Mouse (Mus musculus): ENCODE results near the gene 4932438H23Rik. TPM values are rescaled to one million over a fixed set of nuclear protein-coding genes. Genes with fewer than 3 reads are reported as not detected.

Gene 4932438H23Rik
- polyA plus RNA-seq, 1 experiment: 0.30 TPM

DNA sequence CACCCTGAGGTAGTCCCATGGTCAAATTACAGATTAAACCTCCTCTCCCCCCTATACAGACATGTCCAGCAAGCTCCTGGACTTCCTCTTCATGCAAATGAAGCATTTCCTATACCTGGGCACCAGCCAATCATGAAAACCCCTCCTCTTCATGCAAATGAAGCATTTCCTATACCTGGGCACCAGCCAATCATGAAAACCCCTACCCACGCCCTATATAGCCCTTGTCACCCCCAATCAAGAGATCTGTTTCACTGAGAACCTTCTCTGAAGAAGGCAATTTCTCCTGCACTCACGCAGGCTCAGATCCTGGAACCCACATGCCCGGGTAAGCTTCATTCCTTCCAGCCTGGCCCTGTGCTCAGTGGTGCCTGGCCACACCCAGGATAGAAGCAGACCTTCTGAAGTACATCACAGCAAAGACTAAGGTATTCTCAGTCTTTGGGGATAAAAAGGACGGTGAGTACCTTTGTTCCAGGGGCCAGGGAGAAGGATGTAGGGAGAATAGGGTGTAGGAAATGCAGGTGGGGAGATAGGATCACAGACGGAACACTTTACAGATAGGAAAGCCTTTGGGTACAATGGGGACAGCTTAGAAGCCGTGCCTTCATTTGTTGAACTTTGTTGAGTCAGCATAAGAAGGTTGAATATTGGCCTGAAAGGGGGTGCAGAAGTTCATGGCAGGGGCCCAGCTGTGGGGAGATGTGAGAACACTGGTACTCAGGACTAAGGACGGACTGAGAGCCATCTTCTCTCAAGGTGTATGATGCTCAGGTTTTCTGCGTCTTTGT, 32.0 kb upstream of the 4932438H23Rik start:
- no peak overlapping the region for H3K4me3 ChIP-seq (replicated peaks; ENCODE audit: extremely low read depth, low read depth, low read length)
- TF ChIP-seq CTCF (IDR thresholded peaks at IDR 0.05; ENCODE audit: insufficient read depth, low read length) (no peak), POLR2A (IDR thresholded peaks at IDR 0.05; ENCODE audit: borderline replicate concordance, extremely low read depth, low read depth, low read length) (no peak)
- DNase-seq: no peak
- no peaks in the 10 kb centered on the region for H3K4me1 ChIP-seq (ENCODE audit: control insufficient read depth, insufficient read depth, low read length)
- WGBS: 77% methylated on average over 8 of the region's 8 CpGs

DNA sequence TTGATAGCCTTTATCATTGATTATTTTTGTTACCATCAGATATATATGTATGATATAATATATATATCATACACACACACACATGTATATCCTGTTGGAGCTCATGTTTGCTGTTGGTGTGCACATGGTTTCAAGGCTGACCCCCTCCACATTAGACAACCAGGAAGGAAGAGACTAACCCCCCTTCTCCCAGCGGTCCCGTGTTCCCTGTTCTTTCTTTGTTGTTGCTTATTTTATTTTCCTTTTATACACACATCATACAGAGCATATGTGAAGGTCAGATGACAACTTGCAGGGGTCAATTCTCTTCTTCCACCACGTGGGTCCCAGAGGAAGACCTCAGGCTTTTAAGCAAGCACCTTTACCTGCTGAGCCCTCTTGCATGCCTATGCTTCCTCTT, 29.3 kb upstream of the 4932438H23Rik start:
- WGBS: 53% methylated on average over 3 of the region's 3 CpGs
- Histone ChIP-seq H3K4me3 (replicated peaks; ENCODE audit: extremely low read depth, low read depth, low read length) (no peak overlapping the region), H3K4me1 (ENCODE audit: control insufficient read depth, insufficient read depth, low read length) (no peaks in the 10 kb centered on the region)
- TF ChIP-seq POLR2A (IDR thresholded peaks at IDR 0.05; ENCODE audit: borderline replicate concordance, extremely low read depth, low read depth, low read length) (no peak), CTCF (IDR thresholded peaks at IDR 0.05; ENCODE audit: insufficient read depth, low read length) (no peak)
- DNase-seq: no peak

DNA sequence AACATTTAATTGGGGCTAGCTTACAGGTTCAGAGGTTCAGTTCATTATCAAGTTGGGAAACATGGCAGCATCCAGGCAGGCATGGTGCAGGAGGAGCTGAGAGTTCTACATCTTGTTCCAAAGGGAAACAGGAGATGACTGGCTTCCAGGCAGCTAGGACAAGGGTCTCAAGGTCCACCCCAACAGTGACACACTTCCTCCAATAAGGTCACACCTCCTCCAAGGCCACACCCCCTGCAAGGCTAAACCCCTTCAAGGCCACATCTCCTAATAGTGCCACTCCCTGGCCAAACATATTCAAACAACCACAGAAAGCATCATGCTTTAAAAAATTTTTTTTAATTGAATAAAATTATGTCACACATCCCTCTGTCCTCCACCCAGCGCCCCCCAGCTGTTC, 28.9 kb upstream of the 4932438H23Rik start:
- TF ChIP-seq POLR2A (IDR thresholded peaks at IDR 0.05; ENCODE audit: borderline replicate concordance, extremely low read depth, low read depth, low read length) (no peak), CTCF (IDR thresholded peaks at IDR 0.05; ENCODE audit: insufficient read depth, low read length) (no peak)
- Histone ChIP-seq H3K4me3 (replicated peaks; ENCODE audit: extremely low read depth, low read depth, low read length) (no peak overlapping the region), H3K4me1 (ENCODE audit: control insufficient read depth, insufficient read depth, low read length) (no peaks in the 10 kb centered on the region)
- DNase-seq: no peak
- 83% methylated on average over 1 of the region's 1 CpGs for WGBS

GRCm38 (mm10) chr16:91119879-91120278, 25.0 kb upstream of the 4932438H23Rik start:
- WGBS: 81% methylated on average over 6 of the region's 6 CpGs
- DNase-seq: no peak
- Histone ChIP-seq H3K4me3 (replicated peaks; ENCODE audit: extremely low read depth, low read depth, low read length) (no peak overlapping the region), H3K4me1 (ENCODE audit: control insufficient read depth, insufficient read depth, low read length) (no peaks in the 10 kb centered on the region)
- TF ChIP-seq POLR2A (IDR thresholded peaks at IDR 0.05; ENCODE audit: borderline replicate concordance, extremely low read depth, low read depth, low read length): no peak
- no peak for TF ChIP-seq CTCF (IDR thresholded peaks at IDR 0.05; ENCODE audit: insufficient read depth, low read length)

GRCm38 (mm10) chr16:91116696-91117095, 21.8 kb upstream of the 4932438H23Rik start:
- H3K4me3 ChIP-seq (replicated peaks; ENCODE audit: extremely low read depth, low read depth, low read length): no peak overlapping the region
- H3K4me1 ChIP-seq (ENCODE audit: control insufficient read depth, insufficient read depth, low read length): no peaks in the 10 kb centered on the region
- WGBS: 53% methylated on average over 7 of the region's 7 CpGs
- TF ChIP-seq CTCF (IDR thresholded peaks at IDR 0.05; ENCODE audit: insufficient read depth, low read length) (no peak), POLR2A (IDR thresholded peaks at IDR 0.05; ENCODE audit: borderline replicate concordance, extremely low read depth, low read depth, low read length) (no peak)
- no peak for DNase-seq

DNA sequence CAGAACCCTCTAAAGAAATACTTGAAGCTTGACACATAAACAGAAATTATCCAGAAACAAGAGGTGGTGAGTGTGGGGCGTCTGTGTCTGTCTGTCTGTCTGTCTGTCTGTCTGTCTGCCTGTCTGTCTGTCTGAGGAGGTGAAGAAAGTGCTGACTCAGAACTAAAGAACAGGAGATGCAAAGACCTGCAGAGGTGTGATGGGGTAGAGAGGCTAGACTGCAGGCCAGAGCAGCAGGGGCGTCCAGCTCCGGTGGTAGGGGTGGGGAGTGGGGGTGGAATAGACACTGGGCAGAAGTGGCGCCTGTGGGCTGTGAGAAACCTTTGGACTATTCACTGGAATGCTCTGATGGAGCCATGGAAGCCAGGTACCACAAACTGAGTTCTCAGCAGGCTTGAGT, 21.1 kb upstream of the 4932438H23Rik start:
- 82% methylated on average over 4 of the region's 4 CpGs for WGBS
- TF ChIP-seq POLR2A (IDR thresholded peaks at IDR 0.05; ENCODE audit: borderline replicate concordance, extremely low read depth, low read depth, low read length) (no peak), CTCF (IDR thresholded peaks at IDR 0.05; ENCODE audit: insufficient read depth, low read length) (no peak)
- Histone ChIP-seq H3K4me1 (ENCODE audit: control insufficient read depth, insufficient read depth, low read length) (no peaks in the 10 kb centered on the region), H3K4me3 (replicated peaks; ENCODE audit: extremely low read depth, low read depth, low read length) (no peak overlapping the region)
- no peak for DNase-seq

DNA sequence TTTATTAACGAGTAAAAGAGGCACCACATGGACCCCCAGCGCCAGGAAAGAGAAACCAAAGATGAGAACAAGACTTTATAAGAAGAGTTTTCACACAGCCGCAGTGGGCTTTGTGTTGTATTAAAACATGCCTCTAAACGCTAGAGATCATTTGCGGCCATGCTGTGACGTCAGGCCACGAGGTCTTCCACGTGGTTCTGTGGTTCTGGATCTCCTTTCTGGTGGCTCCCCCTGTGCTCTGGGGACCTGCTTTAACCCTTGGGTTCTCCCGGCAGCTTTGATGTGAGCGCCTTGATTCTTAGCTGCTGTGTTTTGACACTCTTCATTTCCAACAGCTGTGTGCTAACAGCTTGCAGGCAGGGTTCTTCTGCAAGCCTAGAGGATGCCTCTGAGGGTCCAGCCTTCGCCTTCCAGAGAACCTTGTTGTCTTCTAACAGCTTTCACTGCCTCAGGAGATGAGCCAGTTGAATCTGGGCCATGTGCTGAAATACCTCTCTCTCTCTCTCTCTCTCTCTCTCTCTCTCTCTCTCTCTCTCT, 16.1 kb upstream of the 4932438H23Rik start:
- H3K4me3 ChIP-seq (replicated peaks; ENCODE audit: extremely low read depth, low read depth, low read length): no peak overlapping the region
- TF ChIP-seq POLR2A (IDR thresholded peaks at IDR 0.05; ENCODE audit: borderline replicate concordance, extremely low read depth, low read depth, low read length) (no peak), CTCF (IDR thresholded peaks at IDR 0.05; ENCODE audit: insufficient read depth, low read length) (no peak)
- no peaks in the 10 kb centered on the region for H3K4me1 ChIP-seq (ENCODE audit: control insufficient read depth, insufficient read depth, low read length)
- DNase-seq: no peak
- WGBS: 34% methylated on average over 11 of the region's 11 CpGs

GRCm38 (mm10) chr16:91107608-91108007, 12.7 kb upstream of the 4932438H23Rik start:
- Histone ChIP-seq H3K4me3 (replicated peaks; ENCODE audit: extremely low read depth, low read depth, low read length) (no peak overlapping the region), H3K4me1 (ENCODE audit: control insufficient read depth, insufficient read depth, low read length) (no peaks in the 10 kb centered on the region)
- no peak for DNase-seq
- TF ChIP-seq POLR2A (IDR thresholded peaks at IDR 0.05; ENCODE audit: borderline replicate concordance, extremely low read depth, low read depth, low read length) (no peak), CTCF (IDR thresholded peaks at IDR 0.05; ENCODE audit: insufficient read depth, low read length) (no peak)
- WGBS: 75% methylated on average over 11 of the region's 11 CpGs

GRCm38 (mm10) chr16:91105481-91106051, 10.6 kb upstream of the 4932438H23Rik start:
- TF ChIP-seq CTCF (IDR thresholded peaks at IDR 0.05; ENCODE audit: insufficient read depth, low read length) (no peak), POLR2A (IDR thresholded peaks at IDR 0.05; ENCODE audit: borderline replicate concordance, extremely low read depth, low read depth, low read length) (no peak)
- 43% methylated on average over 13 of the region's 13 CpGs for WGBS
- Histone ChIP-seq H3K4me1 (ENCODE audit: control insufficient read depth, insufficient read depth, low read length) (no peaks in the 10 kb centered on the region), H3K4me3 (replicated peaks; ENCODE audit: extremely low read depth, low read depth, low read length) (no peak overlapping the region)
- DNase-seq: no peak

Data from lung, adult 2 months (tissue).